Mouse (Mus musculus): ENCODE results near the gene Syn2.

Syn2 gene

DNA sequence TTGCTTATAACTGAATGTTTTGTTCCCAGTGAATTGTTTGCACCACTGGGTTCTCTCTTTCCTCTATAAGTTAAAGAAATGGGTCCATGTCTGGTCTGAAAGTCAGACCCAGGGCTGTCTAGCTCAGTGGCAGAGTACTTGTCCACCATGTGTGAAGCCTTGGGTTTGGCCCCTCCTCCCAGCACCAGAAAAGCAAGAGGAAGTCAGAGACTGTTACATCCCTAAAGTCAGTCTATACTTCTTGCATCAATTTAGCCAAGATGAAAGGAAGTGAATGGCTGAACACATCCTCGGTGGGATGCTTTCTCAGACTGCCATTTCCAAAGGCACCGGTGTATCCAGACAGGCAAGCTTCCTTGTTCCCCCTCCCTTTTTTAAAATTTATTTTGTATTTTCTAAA, 156.4 kb downstream of the Syn2 start:
- DNase-seq (ENCODE audit: low spot score in 2 of 2), result no peak

DNA sequence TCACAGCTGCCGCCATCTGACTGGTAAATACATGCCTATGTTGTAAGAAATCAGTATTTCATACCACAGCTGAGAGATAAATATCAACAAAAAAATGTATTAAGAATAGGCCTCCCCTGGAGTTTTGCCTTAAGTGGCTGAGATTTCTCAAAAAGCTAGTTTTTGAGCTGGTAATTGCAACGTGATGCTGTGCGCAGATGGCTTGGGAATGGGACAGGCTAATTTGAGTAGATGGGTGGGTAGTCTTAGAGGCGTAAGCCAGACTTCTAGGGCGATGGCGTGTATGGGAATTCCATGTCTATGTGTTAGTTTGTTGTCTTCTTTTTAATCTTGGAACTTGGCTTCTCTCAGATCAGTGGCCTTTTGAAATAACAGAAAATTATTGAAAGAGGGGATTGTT, 157.1 kb downstream of the Syn2 start:
- DNase-seq (ENCODE audit: low spot score in 2 of 2), result no peak

DNA sequence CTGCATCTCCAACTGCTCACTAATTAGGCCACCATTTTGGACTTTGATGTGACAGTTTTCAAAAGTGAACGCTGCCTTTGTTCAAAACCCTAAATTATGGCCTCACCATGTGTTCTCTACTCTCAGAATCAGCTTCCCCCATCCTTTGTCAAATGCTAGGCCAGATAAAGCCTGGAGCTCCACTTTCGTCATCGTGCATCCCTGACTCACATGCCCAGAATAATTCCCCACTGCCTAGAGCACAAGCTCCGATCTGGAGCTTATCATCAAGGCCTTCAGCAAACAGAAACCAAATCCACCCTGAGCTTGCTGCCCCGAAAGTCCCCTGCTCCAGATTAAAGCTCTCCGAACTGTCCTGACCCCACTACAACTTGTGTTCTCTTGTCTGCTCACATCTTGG, 157.9 kb downstream of the Syn2 start:
- no peak for DNase-seq (ENCODE audit: low spot score in 2 of 2)

DNA sequence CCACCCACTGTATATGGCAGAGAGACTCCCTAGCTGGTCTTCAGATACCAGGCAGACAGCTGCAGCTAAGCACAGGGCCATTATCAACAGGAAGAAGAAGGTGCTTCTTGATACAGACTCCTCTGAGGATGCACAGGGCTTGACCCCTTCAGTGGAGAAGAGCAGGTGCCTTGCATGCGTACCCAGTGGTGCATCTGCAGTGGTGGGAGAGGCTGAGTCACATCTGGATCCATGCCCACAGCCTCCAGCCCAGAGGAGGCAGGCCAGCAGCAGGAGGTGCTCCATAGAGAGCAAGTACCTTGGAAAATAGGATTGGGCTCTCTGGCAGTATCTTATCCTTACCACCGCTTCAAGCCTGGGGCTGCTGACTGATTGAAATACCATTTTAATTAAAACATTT, 159.2 kb downstream of the Syn2 start:
- DNase-seq (ENCODE audit: low spot score in 2 of 2), result no peak

DNA sequence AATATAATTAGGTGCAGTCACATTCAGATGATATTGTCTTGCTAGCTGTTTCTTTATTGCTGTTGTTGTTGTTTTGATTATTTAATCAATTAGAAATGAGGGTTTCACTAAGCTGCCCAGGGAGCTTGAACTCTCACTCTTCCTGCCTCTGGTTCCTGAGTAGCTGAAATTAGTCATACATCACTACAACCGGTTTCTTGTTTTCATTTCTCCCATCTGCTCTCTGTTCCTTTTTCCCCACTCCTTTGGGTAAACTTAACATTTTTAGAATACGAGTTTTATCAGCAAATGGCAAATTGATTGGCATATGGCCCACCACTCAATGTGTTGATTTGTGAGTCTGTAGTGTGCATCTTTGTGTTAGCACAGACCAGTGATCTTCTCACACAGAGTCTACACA, 172.4 kb downstream of the Syn2 start:
- no peak for DNase-seq (ENCODE audit: low spot score in 2 of 2)

DNA sequence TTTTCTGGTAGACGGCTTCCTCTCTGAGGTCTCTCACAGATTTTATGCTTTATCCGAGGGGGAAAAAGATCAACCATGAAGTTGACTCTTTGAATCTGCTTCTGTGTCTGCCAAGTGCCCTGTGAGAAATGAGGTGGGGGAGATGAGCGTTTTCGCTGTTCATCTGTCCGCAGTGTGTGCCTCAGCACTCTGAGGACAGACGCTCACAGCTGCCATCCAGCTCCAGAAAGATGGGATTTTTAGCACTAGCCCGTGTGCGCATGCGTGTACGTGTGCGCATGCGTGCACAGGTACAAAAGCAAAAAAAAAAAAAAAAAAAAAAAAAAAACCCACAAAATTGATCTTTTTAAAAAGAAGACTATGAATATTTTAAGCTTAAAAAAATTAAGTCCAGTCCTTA, 178.1 kb downstream of the Syn2 start:
- no peak for DNase-seq (ENCODE audit: low spot score in 2 of 2)

DNA sequence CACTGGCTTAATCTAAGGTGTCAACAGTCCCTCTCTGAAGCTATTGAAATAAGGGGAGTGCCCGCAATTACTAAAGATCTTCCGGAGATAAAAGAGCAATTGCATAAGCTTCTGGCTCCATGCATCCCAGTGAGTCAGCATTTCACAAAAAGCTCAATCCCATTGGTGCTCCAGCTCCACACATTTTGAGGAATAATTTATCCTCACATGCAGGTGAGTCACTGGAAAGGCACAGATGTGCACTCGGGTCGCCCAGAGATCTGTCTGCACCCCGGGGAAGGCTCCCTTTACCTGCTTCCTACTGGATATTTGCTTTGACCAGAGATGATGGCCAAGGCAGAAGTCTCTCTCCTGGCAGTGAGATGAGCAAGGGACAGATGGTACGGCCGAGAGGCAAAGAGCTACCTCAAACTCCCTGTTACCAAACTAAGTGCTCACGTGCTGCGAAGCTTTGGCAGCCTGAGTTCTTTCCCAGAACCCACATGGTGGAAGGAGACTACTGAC, 178.6 kb downstream of the Syn2 start:
- DNase-seq (ENCODE audit: low spot score in 2 of 2), result no peak

DNA sequence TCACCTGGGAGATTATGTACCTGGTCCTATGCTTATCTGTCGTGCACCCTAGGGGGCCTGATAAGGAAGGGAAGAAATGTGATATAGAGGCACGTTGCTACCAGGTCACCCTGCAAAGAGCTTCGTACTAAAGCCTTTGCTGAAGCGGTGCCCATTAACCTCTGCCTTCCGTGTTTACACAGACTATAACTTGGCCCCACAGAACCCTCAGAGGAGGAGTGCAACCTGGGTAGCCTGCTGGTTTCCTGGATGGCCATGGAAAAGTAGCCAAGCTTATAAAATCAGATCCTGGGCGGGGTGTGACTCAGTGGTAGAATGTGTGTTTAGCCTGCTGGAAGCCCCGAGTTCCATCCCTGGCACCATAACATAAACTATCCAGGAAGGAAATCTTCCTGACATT, 179.2 kb downstream of the Syn2 start:
- DNase-seq (ENCODE audit: low spot score in 2 of 2), result no peak

DNA sequence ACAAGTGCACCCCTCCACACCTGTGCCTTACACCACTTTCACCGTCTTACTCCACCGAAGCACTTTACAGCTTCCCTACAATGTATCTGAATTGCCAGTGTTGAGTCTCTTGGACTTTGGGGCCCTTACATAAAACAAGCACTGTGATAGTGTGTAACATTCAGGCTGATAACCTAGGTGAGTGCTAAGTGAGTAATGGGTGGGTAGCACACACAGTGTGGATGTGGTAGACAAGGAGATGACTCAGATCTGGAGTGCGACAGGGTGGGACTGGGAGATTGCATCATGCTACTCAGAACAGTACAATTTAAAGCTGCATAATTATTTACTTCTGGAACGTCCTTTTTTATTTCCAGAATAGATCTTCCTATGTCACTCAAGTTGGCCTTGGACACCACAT, 181.1 kb downstream of the Syn2 start:
- DNase-seq (ENCODE audit: low spot score in 2 of 2), result no peak

DNA sequence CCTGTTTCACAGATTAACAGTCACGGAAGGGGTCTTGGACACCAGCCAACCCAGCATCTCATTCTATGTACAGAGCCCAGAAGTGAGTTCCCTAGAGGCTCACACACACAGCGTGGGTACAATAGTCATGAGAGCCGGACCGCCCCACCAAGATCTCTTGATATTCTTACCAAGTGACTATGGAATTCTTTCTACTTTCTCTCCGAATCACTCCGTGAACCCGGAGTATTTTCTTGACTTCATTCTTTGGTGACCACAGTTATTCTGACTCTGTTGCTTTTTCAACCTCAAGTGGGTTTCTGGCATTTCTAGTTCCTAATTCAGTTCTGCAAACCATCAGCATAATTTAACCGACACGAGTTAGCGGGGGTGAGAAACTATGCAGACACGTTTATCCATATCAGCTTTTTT, 182.1 kb downstream of the Syn2 start:
- peak; percentile 32 to 43 for DNase-seq (ENCODE audit: low spot score in 2 of 2)

DNA sequence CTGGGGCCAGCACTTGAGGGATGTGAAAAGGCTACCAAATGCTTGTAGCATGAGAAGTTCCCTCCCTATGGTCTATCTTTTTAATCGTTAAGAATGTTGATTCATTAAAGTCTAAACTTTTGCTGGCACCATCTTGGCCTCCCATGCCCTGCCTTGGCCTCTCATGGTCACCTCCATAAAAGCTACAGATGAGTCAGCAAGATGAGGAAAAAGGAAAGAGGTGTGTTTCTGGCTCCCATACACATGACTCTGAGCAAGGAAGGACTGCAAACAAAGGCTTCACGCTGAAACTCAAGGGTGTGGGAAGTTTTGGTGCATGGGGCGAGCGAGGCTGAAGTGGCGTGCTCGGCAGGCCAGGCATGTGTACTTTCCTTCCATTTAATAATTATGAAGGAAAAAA, 184.1 kb downstream of the Syn2 start:
- no peak for DNase-seq (ENCODE audit: low spot score in 2 of 2)

DNA sequence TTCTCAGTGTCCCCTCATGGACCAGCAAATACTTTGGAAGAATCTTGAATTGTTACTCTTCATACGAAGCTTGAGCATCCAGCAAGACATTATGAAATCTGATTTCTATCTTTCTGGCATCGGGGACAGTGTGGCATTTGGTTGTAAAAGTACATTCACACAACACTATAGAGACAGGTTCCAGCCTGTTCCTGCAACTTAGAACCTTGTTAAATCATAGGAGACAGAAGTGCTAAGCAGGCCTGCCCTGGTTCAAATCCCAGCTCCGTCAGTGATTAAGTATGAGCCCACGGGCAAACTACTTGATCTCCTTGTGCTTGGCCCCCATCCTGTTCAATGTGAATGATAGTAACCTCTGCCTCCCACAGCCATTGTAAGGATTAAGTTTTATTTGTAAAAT, 185.0 kb downstream of the Syn2 start:
- no peak for DNase-seq (ENCODE audit: low spot score in 2 of 2)

DNA sequence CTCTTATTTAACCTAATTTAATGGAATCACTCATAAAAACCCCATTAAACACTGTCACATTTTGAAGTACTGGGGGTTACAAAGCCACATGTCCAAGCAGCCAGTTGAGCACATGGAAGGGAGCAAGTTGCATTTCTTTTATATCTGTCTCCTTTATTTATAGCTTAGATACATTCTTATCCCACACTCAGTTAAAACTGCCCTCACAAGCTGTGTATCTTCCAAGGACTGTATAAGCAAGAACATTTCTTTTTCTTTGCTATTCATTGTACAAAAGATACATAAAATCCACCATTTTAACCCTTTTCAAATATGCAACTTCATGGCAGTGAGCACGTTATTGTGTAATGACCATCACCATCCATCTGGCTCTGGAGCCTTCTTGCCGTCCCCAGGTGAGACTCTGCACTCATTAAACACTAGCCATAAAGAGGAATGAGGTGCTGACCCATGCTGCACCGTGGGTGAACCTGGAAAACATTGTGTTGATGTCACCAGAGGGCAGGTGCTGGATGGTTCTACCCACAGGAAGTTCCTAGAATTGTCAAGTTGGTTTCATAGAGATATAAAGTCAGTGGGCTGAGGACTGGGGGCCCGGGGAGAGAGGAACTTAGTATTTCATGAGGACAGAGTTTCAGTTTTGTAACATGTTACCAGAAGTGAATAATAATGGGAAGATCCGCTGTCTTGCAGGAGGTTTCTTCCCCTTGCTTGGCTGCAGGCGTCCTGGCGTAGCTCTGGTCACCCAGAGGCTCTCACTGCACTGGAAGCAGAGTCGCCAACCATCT, 186.4 kb downstream of the Syn2 start:
- DNase-seq (ENCODE audit: low spot score in 2 of 2), result no peak

DNA sequence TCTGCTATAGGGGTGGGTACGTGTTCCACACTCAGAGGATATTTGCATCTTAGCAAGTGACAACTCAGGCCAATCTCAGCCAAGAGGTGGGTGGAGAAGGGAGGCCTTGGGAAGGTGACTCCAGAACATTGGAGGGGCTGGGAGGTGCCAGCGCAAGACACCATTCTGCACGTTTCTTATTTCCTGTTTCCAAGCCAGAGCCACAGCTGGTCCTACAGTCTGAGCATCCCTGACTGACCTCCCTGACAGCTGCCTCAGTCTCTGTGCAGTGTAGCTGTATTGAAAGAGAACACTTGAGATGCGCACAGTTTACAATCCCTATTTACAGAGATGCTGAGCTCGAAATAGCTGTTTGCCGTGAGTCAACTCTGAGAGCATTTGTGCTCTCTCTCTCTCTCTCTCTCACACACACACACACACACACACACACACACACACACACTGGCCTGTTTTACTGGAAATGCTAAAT, 187.2 kb downstream of the Syn2 start:
- DNase-seq (ENCODE audit: low spot score in 2 of 2), result no peak

DNA sequence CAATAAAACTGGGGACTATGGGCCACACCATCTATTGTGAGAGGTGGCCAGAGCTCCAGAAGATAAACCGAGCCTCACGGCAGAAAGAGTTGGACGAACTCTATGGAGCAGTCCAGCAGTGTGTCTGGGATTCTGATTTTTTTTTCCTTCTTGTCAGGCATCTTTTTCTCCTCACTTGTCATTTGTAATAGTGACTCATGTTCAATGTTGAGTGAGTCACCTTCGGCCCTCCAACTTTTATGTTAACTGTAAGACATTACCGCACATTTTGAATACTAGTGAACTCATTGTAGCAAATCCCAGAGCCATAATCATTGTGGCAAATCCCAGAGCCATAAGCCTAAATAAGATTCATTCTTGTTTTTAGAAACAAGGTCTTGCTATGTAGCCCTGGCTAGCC, 188.3 kb downstream of the Syn2 start:
- DNase-seq (ENCODE audit: low spot score in 2 of 2), result no peak

DNA sequence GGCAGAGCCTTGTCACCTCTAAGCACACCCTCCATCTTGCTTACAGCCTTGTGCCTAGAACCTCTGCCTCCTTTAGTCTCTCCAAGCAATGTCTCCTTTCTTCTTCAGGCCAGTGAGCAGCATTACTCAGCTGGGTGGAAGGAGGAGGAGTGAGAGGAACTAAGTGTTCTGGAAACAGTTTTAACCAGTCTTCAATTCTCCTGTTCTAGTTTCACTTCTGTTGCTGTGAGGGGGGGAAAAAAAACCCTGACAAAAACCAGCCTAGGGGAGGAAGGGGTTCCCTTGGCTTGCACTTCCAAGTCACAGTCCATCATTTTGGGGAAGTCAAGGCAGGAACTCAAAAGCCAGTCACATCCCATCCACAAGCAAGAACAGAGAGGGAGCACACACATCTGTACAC, 196.3 kb downstream of the Syn2 start:
- peak in 1 of 2 experiments; percentile 30 for DNase-seq (ENCODE audit: low spot score in 2 of 2)
